Mouse (Mus musculus) midbrain, embryonic 11.5 days (tissue): Measurements from ENCODE around the gene Hist2h3c1. TPM values are rescaled to one million over a fixed set of nuclear protein-coding genes. Genes with fewer than 3 reads are reported as not detected.
"Not testable (repeated sequence)": the region's sequence is repeated elsewhere in the genome, so short reads cannot be mapped to it uniquely, and the experiment has no call there.

Experiments
- ATAC-seq: fragments of 200-750 bp; cut with Nextera tagmentation; 2 replicates; pipeline ENCODE4 v1.8.0; 2017; ENCODE audit warnings: moderate TSS enrichment, moderate library complexity; ENCODE audit not compliant: low FRiP score
- DNase-seq: peaks from one replicate; pipeline ENCODE4 v3.0.0; 2015; ENCODE audit warnings: low spot score; ENCODE audit errors: missing footprints
- H3K27ac ChIP-seq: fragments of 300-500 bp; sonication (generic); 2 replicates; pipeline ENCODE4 v1.5.1; 2014; ENCODE audit warnings: low read depth, low read length
- H3K27me3 ChIP-seq: fragments of 300-500 bp; sonication (generic); 2 replicates; pipeline ENCODE4 v1.6.1; 2014; ENCODE audit warnings: mild to moderate bottlenecking, low read length, moderate library complexity, mixed read lengths; ENCODE audit not compliant: control insufficient read depth, insufficient read depth
- H3K36me3 ChIP-seq: fragments of 300-500 bp; sonication (generic); 2 replicates; pipeline ENCODE4 v1.6.1; 2014; ENCODE audit warnings: mild to moderate bottlenecking, low read length, moderate library complexity, mixed read lengths; ENCODE audit not compliant: control insufficient read depth, insufficient read depth
- H3K4me1 ChIP-seq: fragments of 300-500 bp; sonication (generic); 2 replicates; pipeline ENCODE4 v1.6.1; 2014; ENCODE audit warnings: low read length; ENCODE audit not compliant: control insufficient read depth, insufficient read depth
- H3K4me2 ChIP-seq: fragments of 300-500 bp; sonication (generic); 2 replicates; pipeline ENCODE4 v1.6.1; 2014; ENCODE audit warnings: mild to moderate bottlenecking, moderate library complexity
- H3K4me3 ChIP-seq: fragments of 300-500 bp; sonication (generic); 2 replicates; pipeline ENCODE4 v1.5.1; 2014; ENCODE audit warnings: low read depth, low read length
- H3K9ac ChIP-seq: fragments of 300-500 bp; sonication (generic); 2 replicates; pipeline ENCODE4 v1.6.1; 2014; ENCODE audit warnings: low read length
- H3K9me3 ChIP-seq: fragments of 300-500 bp; sonication (generic); 2 replicates; pipeline ENCODE4 v1.6.1; 2016; ENCODE audit warnings: low read length; ENCODE audit not compliant: control insufficient read depth
- WGBS: fragments of 180-500 bp; shearing (Covaris S2); extraction: QIAGEN DNeasy Blood & Tissue Kit; methylation state at CpG from one replicate; pipeline ENCODE4 v1.1.7; 2014; 5-methylcytosine and 5-hydroxymethylcytosine counted together
- polyA plus RNA-seq: library from polyadenylated mRNA; unstranded; fragments of >200 nt; fragmentation: Nextera tagmentation; extraction: Ambion mirVana; gene quantifications from 2 replicates; pipeline ENCODE4 v1.2.1, GENCODE M21; 2014

The Hist2h3c1 gene
- polyA plus RNA-seq, 1 experiment from 2014 or later: 1.1 TPM

GRCm38 (mm10) chr3:96220131-96220764, 26.2 kb upstream of the Hist2h3c1 start:
- not testable (repeated sequence) for H3K27me3 ChIP-seq, H3K9me3 ChIP-seq, H3K36me3 ChIP-seq
- H3K27ac ChIP-seq: peak overlapping the region; percentile 96
- peak overlapping the region; percentile 85 for H3K4me2 ChIP-seq
- peak overlapping the region; percentile 60 for H3K4me3 ChIP-seq
- ATAC-seq (peak; percentile 14), DNase-seq (peak; percentile 97)
- WGBS: under 1% methylated on average over 33 of the region's 47 CpGs
- peaks cover 20% of the 10 kb centered on the region for H3K4me1 ChIP-seq
- H3K9ac ChIP-seq: peak overlapping the region; percentile 94

GRCm38 (mm10) chr3:96220765-96221639, 25.5 kb upstream of the Hist2h3c1 start, which contains the start of the genes Hist2h2ac and Hist2h2be:
TSS of gene Hist2h2ac (minus strand) at chr3:96220880.
TSS of gene Hist2h2be (plus strand) at chr3:96221119.
- H3K36me3 ChIP-seq: no peaks in the 10 kb centered on the region
- ATAC-seq (peak; percentile 88), DNase-seq (peak; percentile 98)
- peak within 1 kb of the TSS; percentile 96 for H3K27ac ChIP-seq
- H3K9ac ChIP-seq: peak within 1 kb of the TSS; percentile 94
- no peaks in the 10 kb centered on the region for H3K27me3 ChIP-seq
- peak within 1 kb of the TSS; percentile 85 for H3K4me2 ChIP-seq
- H3K9me3 ChIP-seq: no peaks in the 10 kb centered on the region
- peak within 1 kb of the TSS; percentile 60 for H3K4me3 ChIP-seq
- WGBS: under 1% methylated on average over 43 of the region's 43 CpGs
- peaks cover 24% of the 10 kb centered on the region for H3K4me1 ChIP-seq

GRCm38 (mm10) chr3:96221640-96222038, 24.8 kb upstream of the Hist2h3c1 start:
- H3K4me3 ChIP-seq: peak overlapping the region; percentile 60
- H3K9ac ChIP-seq: peak overlapping the region; percentile 94
- peak; percentile 93 for DNase-seq
- WGBS: 14% methylated on average over 9 of the region's 9 CpGs
- H3K4me2 ChIP-seq: peak overlapping the region; percentile 85
- peaks cover 26% of the 10 kb centered on the region for H3K4me1 ChIP-seq
- no peak for ATAC-seq
- H3K9me3 ChIP-seq: no peaks in the 10 kb centered on the region
- no peaks in the 10 kb centered on the region for H3K36me3 ChIP-seq
- H3K27ac ChIP-seq: peak overlapping the region; percentile 96
- H3K27me3 ChIP-seq: no peaks in the 10 kb centered on the region

GRCm38 (mm10) chr3:96222774-96223173, 23.7 kb upstream of the Hist2h3c1 start:
- no peak overlapping the region for H3K4me3 ChIP-seq
- H3K4me2 ChIP-seq: peak overlapping the region; percentile 5
- H3K27me3 ChIP-seq: no peaks in the 10 kb centered on the region
- H3K9me3 ChIP-seq: no peaks in the 10 kb centered on the region
- no peaks in the 10 kb centered on the region for H3K36me3 ChIP-seq
- H3K27ac ChIP-seq: no peak overlapping the region
- H3K9ac ChIP-seq: no peak overlapping the region
- WGBS: 89% methylated on average over 4 of the region's 4 CpGs
- no peak for ATAC-seq
- H3K4me1 ChIP-seq: peaks cover 26% of the 10 kb centered on the region
- no peak for DNase-seq

- WGBS: 15% methylated on average over 2 of the region's 2 CpGs
- H3K9me3 ChIP-seq: no peaks in the 10 kb centered on the region
- no peaks in the 10 kb centered on the region for H3K27me3 ChIP-seq
- DNase-seq: no peak
- H3K4me2 ChIP-seq: no peak overlapping the region
- ATAC-seq: no peak
- no peak overlapping the region for H3K4me3 ChIP-seq
- no peaks in the 10 kb centered on the region for H3K36me3 ChIP-seq
- no peak overlapping the region for H3K27ac ChIP-seq
- peak overlapping the region; percentile 18 for H3K9ac ChIP-seq
- H3K4me1 ChIP-seq: peaks cover 21% of the 10 kb centered on the region
Measured at GRCm38 (mm10) chr3:96225421-96225820, 21.1 kb upstream of the Hist2h3c1 start.

GRCm38 (mm10) chr3:96226695-96227648, 19.5 kb upstream of the Hist2h3c1 start:
- ATAC-seq: no peak
- WGBS: 76% methylated on average over 8 of the region's 8 CpGs
- Histone ChIP-seq H3K4me3 (no peak overlapping the region), H3K27ac (no peak overlapping the region), H3K36me3 (no peaks in the 10 kb centered on the region), H3K9ac (no peak overlapping the region), H3K9me3 (no peaks in the 10 kb centered on the region), H3K4me2 (no peak overlapping the region), H3K4me1 (peaks cover 15% of the 10 kb centered on the region; the same call in 1 of the 2 replicates), H3K27me3 (no peaks in the 10 kb centered on the region)
- DNase-seq: no peak

- ATAC-seq: no peak
- peaks cover 7% of the 10 kb centered on the region; the same call in 1 of the 2 replicates for H3K4me1 ChIP-seq
- DNase-seq: no peak
- H3K27me3 ChIP-seq: no peaks in the 10 kb centered on the region
- H3K9ac ChIP-seq: no peak overlapping the region
- H3K27ac ChIP-seq: no peak overlapping the region
- H3K4me2 ChIP-seq: no peak overlapping the region
- no peaks in the 10 kb centered on the region for H3K36me3 ChIP-seq
- 87% methylated on average over 2 of the region's 2 CpGs for WGBS
- H3K4me3 ChIP-seq: no peak overlapping the region
- no peaks in the 10 kb centered on the region for H3K9me3 ChIP-seq
Measured at GRCm38 (mm10) chr3:96228828-96229227, 17.7 kb upstream of the Hist2h3c1 start.

- 79% methylated on average over 2 of the region's 2 CpGs for WGBS
- Histone ChIP-seq H3K27ac (no peak overlapping the region), H3K9ac (no peak overlapping the region), H3K9me3 (no peaks in the 10 kb centered on the region), H3K36me3 (no peaks in the 10 kb centered on the region), H3K4me1 (peaks cover 5% of the 10 kb centered on the region; the same call in 1 of the 2 replicates), H3K4me2 (no peak overlapping the region), H3K27me3 (no peaks in the 10 kb centered on the region), H3K4me3 (no peak overlapping the region)
- ATAC-seq (no peak), DNase-seq (no peak)
Measured at GRCm38 (mm10) chr3:96230404-96230803, 16.1 kb upstream of the Hist2h3c1 start.
